Mouse (Mus musculus) lung, postnatal 25 days (tissue): ENCODE data around the gene Hs6st2.

Experiments
- DNase-seq: peaks from one replicate; pipeline ENCODE4 v3.0.0; 2022; ENCODE audit warnings: low spot score

Gene Hs6st2

DNA sequence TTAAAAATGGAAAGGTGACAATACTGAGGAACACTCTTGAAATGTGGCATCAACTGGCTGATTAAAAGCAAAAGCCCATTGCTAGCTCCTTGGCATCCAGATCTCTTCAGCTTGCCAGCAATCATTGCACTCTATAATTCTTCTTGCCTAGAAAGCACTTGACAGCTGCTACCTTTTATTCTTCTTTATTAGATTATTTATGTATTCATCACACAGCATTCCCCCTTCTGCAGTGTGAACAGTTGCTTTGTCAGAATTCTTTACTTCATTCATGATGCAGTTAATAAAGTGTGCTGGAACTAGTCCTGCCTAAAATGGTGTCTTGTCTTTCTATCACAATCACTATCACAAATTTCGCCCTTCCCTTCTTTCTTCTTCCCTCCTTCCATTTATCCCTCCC is 332.0 kb downstream of the Hs6st2 start:
- DNase-seq = no peak

DNA sequence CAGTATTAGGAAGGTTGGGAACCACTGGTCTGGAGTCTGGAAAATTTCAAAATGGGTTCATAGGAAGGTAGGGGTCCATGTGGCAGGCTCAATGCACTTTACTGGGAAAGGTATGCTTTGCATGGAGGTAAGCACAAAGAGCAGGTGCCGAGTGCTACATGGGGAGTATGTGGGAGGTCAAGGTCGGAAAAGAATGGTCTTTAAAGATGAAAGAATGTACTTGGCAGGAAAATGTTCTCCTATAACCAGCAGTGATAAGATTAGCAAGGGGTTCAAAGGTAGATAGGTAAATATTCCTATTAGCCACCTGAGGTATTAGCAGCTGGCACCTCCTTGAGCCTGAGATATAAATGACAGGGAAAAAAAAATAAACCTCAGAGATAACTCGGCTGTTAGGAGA is 338.1 kb downstream of the Hs6st2 start:
- DNase-seq = no peak
